Mouse (Mus musculus) hindbrain, embryonic 12.5 days (tissue): ENCODE results near the gene Lenep. TPM values are rescaled to one million over a fixed set of nuclear protein-coding genes. Genes with fewer than 3 reads are reported as not detected.
A peak's percentile ranks its signal among the peaks of the same experiment; 100 is the strongest.

Experiments used
- ATAC-seq: fragments of 200-750 bp; cut with Nextera tagmentation; 2 replicates; pipeline ENCODE4 v1.8.0; 2017; ENCODE audit warnings: moderate TSS enrichment; ENCODE audit not compliant: low FRiP score
- H3K27ac ChIP-seq: fragments of 300-500 bp; sonication (generic); 2 replicates; pipeline ENCODE4 v1.5.1; 2016; ENCODE audit warnings: mild to moderate bottlenecking
- H3K27me3 ChIP-seq: fragments of 300-500 bp; sonication (generic); 2 replicates; pipeline ENCODE4 v1.6.1; 2016; ENCODE audit warnings: mild to moderate bottlenecking
- H3K36me3 ChIP-seq: fragments of 300-500 bp; sonication (generic); 2 replicates; pipeline ENCODE4 v1.6.1; 2016; ENCODE audit warnings: mild to moderate bottlenecking
- H3K4me1 ChIP-seq: fragments of 300-500 bp; sonication (generic); 2 replicates; pipeline ENCODE4 v1.6.1; 2016
- H3K4me2 ChIP-seq: fragments of 300-500 bp; sonication (generic); replicated peaks from 2 replicates; pipeline ENCODE4 v1.6.1; 2016; ENCODE audit warnings: mild to moderate bottlenecking
- H3K4me3 ChIP-seq: fragments of 300-500 bp; sonication (generic); 2 replicates; pipeline ENCODE4 v1.5.1; 2016; ENCODE audit warnings: mild to moderate bottlenecking
- H3K9ac ChIP-seq: fragments of 300-500 bp; sonication (generic); 2 replicates; pipeline ENCODE4 v1.6.1; 2016; ENCODE audit warnings: mild to moderate bottlenecking, moderate library complexity
- H3K9me3 ChIP-seq: fragments of 300-500 bp; sonication (generic); replicated peaks from 2 replicates; pipeline ENCODE4 v1.6.1; 2016; ENCODE audit warnings: mild to moderate bottlenecking
- WGBS: fragments of 180-500 bp; shearing (Covaris S2); methylation state at CpG from one replicate; pipeline ENCODE4 v1.1.7; 2016; 5-methylcytosine and 5-hydroxymethylcytosine counted together
- polyA plus RNA-seq: library from polyadenylated mRNA; unstranded; fragments of >200 nt; fragmentation: Nextera tagmentation; extraction: Ambion mirVana; gene quantifications from 2 replicates; pipeline ENCODE4 v1.2.1, GENCODE M21; 2016

The Lenep gene
- polyA plus RNA-seq, 1 experiment from 2014 or later, result 1.5 TPM

- Histone ChIP-seq H3K36me3 (peaks cover 25% of the 10 kb centered on the region), H3K4me1 (peaks cover 45% of the 10 kb centered on the region), H3K4me2 (peak within 1 kb of the TSS; percentile 85), H3K9me3 (no peaks in the 10 kb centered on the region), H3K9ac (peak within 1 kb of the TSS; percentile 72), H3K4me3 (peak within 1 kb of the TSS; percentile 59), H3K27me3 (no peaks in the 10 kb centered on the region), H3K27ac (peak within 1 kb of the TSS; percentile 91)
- under 1% methylated on average over 39 of the region's 39 CpGs for WGBS
- ATAC-seq, result peak; percentile 97
Measured at GRCm38 (mm10) chr3:89418170-89418860, 15.7 kb upstream of the Lenep start, which contains the start of the genes Cks1b and Shc1. Gene Cks1b, minus strand, starts transcription at chr3:89418383. Gene Shc1, plus strand, starts transcription at chr3:89418443.

- peak; percentile 47 for ATAC-seq
- Histone ChIP-seq H3K9ac (peak overlapping the region; percentile 60), H3K4me1 (peaks cover 43% of the 10 kb centered on the region), H3K4me2 (peak overlapping the region; percentile 85), H3K27me3 (no peaks in the 10 kb centered on the region), H3K4me3 (peak overlapping the region; percentile 59), H3K36me3 (peaks cover 25% of the 10 kb centered on the region), H3K9me3 (no peaks in the 10 kb centered on the region), H3K27ac (peak overlapping the region; percentile 78)
- WGBS, result under 1% methylated on average over 20 of the region's 20 CpGs
Measured at GRCm38 (mm10) chr3:89417840-89418169, 15.2 kb upstream of the Lenep start.

GRCm38 (mm10) chr3:89417131-89417530, 14.5 kb upstream of the Lenep start:
- peaks cover 25% of the 10 kb centered on the region for H3K36me3 ChIP-seq
- peak overlapping the region; percentile 60 for H3K9ac ChIP-seq
- H3K4me2 ChIP-seq, result peak overlapping the region; percentile 85
- peak overlapping the region; percentile 78; the same call in 1 of the 2 replicates for H3K27ac ChIP-seq
- peaks cover 40% of the 10 kb centered on the region for H3K4me1 ChIP-seq
- H3K4me3 ChIP-seq, result peak overlapping the region; percentile 59
- 36% methylated on average over 2 of the region's 2 CpGs for WGBS
- no peaks in the 10 kb centered on the region for H3K9me3 ChIP-seq
- H3K27me3 ChIP-seq, result no peaks in the 10 kb centered on the region
- no peak for ATAC-seq

GRCm38 (mm10) chr3:89416158-89416557, 13.6 kb upstream of the Lenep start:
- no peak overlapping the region for H3K4me3 ChIP-seq
- H3K9me3 ChIP-seq, result no peaks in the 10 kb centered on the region
- no peak overlapping the region for H3K4me2 ChIP-seq
- peaks cover 25% of the 10 kb centered on the region for H3K36me3 ChIP-seq
- no peak for ATAC-seq
- H3K9ac ChIP-seq, result no peak overlapping the region
- WGBS, result 97% methylated on average over 8 of the region's 8 CpGs
- no peaks in the 10 kb centered on the region for H3K27me3 ChIP-seq
- H3K4me1 ChIP-seq, result peaks cover 32% of the 10 kb centered on the region
- H3K27ac ChIP-seq, result no peak overlapping the region

GRCm38 (mm10) chr3:89411490-89412393, 9.1 kb upstream of the Lenep start, which contains the start of gene Flad1:
Gene Flad1, minus strand, starts transcription at chr3:89411870.
- WGBS, result 6% methylated on average over 28 of the region's 28 CpGs
- peak within 1 kb of the TSS; percentile 65 for H3K4me2 ChIP-seq
- H3K36me3 ChIP-seq, result peaks cover 25% of the 10 kb centered on the region
- peak within 1 kb of the TSS; percentile 40 for H3K27ac ChIP-seq
- peak; percentile 100 for ATAC-seq
- H3K4me1 ChIP-seq, result peaks cover 20% of the 10 kb centered on the region
- H3K9me3 ChIP-seq, result no peaks in the 10 kb centered on the region
- no peaks in the 10 kb centered on the region for H3K27me3 ChIP-seq
- H3K4me3 ChIP-seq, result peak within 1 kb of the TSS; percentile 44
- H3K9ac ChIP-seq, result peak within 1 kb of the TSS; percentile 60

GRCm38 (mm10) chr3:89410864-89411263, 8.3 kb upstream of the Lenep start:
- WGBS, result 82% methylated on average over 10 of the region's 10 CpGs
- H3K4me2 ChIP-seq, result peak overlapping the region; percentile 65
- H3K4me3 ChIP-seq, result peak overlapping the region; percentile 44
- H3K27me3 ChIP-seq, result no peaks in the 10 kb centered on the region
- H3K4me1 ChIP-seq, result peaks cover 15% of the 10 kb centered on the region
- peak overlapping the region; percentile 60 for H3K9ac ChIP-seq
- ATAC-seq, result no peak
- H3K36me3 ChIP-seq, result peaks cover 20% of the 10 kb centered on the region
- no peaks in the 10 kb centered on the region for H3K9me3 ChIP-seq
- peak overlapping the region; percentile 40; the same call in 1 of the 2 replicates for H3K27ac ChIP-seq

GRCm38 (mm10) chr3:89409701-89410100, 7.1 kb upstream of the Lenep start:
- no peak overlapping the region for H3K9ac ChIP-seq
- H3K4me1 ChIP-seq, result peaks cover 15% of the 10 kb centered on the region
- no peak overlapping the region for H3K4me2 ChIP-seq
- no peak overlapping the region for H3K27ac ChIP-seq
- H3K9me3 ChIP-seq, result no peaks in the 10 kb centered on the region
- no peak overlapping the region for H3K4me3 ChIP-seq
- WGBS, result 92% methylated on average over 3 of the region's 3 CpGs
- ATAC-seq, result no peak
- H3K27me3 ChIP-seq, result no peaks in the 10 kb centered on the region
- peaks cover 16% of the 10 kb centered on the region for H3K36me3 ChIP-seq

GRCm38 (mm10) chr3:89408448-89408847, 5.9 kb upstream of the Lenep start:
- Histone ChIP-seq H3K9me3 (no peaks in the 10 kb centered on the region), H3K4me2 (no peak overlapping the region), H3K9ac (no peak overlapping the region), H3K36me3 (peaks cover 16% of the 10 kb centered on the region), H3K27ac (no peak overlapping the region), H3K27me3 (no peaks in the 10 kb centered on the region), H3K4me1 (peaks cover 15% of the 10 kb centered on the region), H3K4me3 (no peak overlapping the region)
- ATAC-seq, result no peak
- 62% methylated on average over 16 of the region's 16 CpGs for WGBS

- peaks cover 32% of the 10 kb centered on the region for H3K36me3 ChIP-seq
- no peak overlapping the region for H3K4me3 ChIP-seq
- no peak overlapping the region for H3K4me2 ChIP-seq
- ATAC-seq, result no peak
- no peaks in the 10 kb centered on the region for H3K27me3 ChIP-seq
- no peak overlapping the region for H3K27ac ChIP-seq
- H3K9me3 ChIP-seq, result no peaks in the 10 kb centered on the region
- H3K9ac ChIP-seq, result no peak overlapping the region
- WGBS, result 92% methylated on average over 6 of the region's 6 CpGs
- H3K4me1 ChIP-seq, result peaks cover 12% of the 10 kb centered on the region
Measured at GRCm38 (mm10) chr3:89406887-89407286, 4.3 kb upstream of the Lenep start.

- WGBS, result 89% methylated on average over 7 of the region's 7 CpGs
- Histone ChIP-seq H3K27me3 (peaks cover under 1% of the 10 kb centered on the region; the same call in 1 of the 2 replicates), H3K4me3 (no peak overlapping the region), H3K36me3 (peaks cover 40% of the 10 kb centered on the region), H3K9ac (no peak overlapping the region), H3K9me3 (no peaks in the 10 kb centered on the region), H3K4me1 (peaks cover 5% of the 10 kb centered on the region; the same call in 1 of the 2 replicates), H3K27ac (no peak overlapping the region), H3K4me2 (no peak overlapping the region)
- no peak for ATAC-seq
Measured at GRCm38 (mm10) chr3:89401329-89401728, 1.3 kb downstream of the Lenep start.

GRCm38 (mm10) chr3:89396654-89397005, 6.0 kb downstream of the Lenep start:
- H3K4me1 ChIP-seq, result peaks cover 47% of the 10 kb centered on the region
- no peaks in the 10 kb centered on the region for H3K9me3 ChIP-seq
- peak overlapping the region; percentile 100 for H3K4me2 ChIP-seq
- ATAC-seq, result no peak
- no peak overlapping the region for H3K27ac ChIP-seq
- H3K36me3 ChIP-seq, result peaks cover 5% of the 10 kb centered on the region; the same call in 1 of the 2 replicates
- 0 out of 2 replicates have a peak overlapping the region, but pooled peaks have one; percentile 1 for H3K9ac ChIP-seq
- peaks cover 28% of the 10 kb centered on the region for H3K27me3 ChIP-seq
- WGBS, result under 1% methylated on average over 4 of the region's 4 CpGs
- H3K4me3 ChIP-seq, result peak overlapping the region; percentile 55; the same call in 1 of the 2 replicates
